Mouse (Mus musculus) embryonic facial prominence, embryonic 15.5 days (tissue): ENCODE measurements at regions not wholly inside any gene's neighbourhood (a gene's known extent, or its start where the extent isn't known, plus 50 kb on each side); places are given as distances from the start of the nearest gene placed in this dataset. TPM values are rescaled to one million over a fixed set of nuclear protein-coding genes. Genes with fewer than 3 reads are reported as not detected.
A peak's percentile ranks its signal among the peaks of the same experiment; 100 is the strongest.

ENCODE experiments used
- ATAC-seq: fragments of 200-750 bp; cut with Nextera tagmentation; 2 replicates; pipeline ENCODE4 v1.8.0; 2017; ENCODE audit warnings: low read depth, moderate TSS enrichment; ENCODE audit not compliant: insufficient number of reproducible peaks, low FRiP score, low TSS enrichment
- H3K27ac ChIP-seq: fragments of 300-500 bp; sonication (generic); replicated peaks from 2 replicates; pipeline ENCODE4 v1.5.1; 2015; ENCODE audit warnings: mild to moderate bottlenecking, inconsistent platforms
- H3K27me3 ChIP-seq: fragments of 300-500 bp; sonication (generic); 2 replicates; pipeline ENCODE4 v1.6.1; 2015; ENCODE audit warnings: inconsistent platforms
- H3K36me3 ChIP-seq: fragments of 300-500 bp; sonication (generic); 2 replicates; pipeline ENCODE4 v1.6.1; 2015; ENCODE audit warnings: mild to moderate bottlenecking, inconsistent platforms
- H3K4me1 ChIP-seq: fragments of 300-500 bp; sonication (generic); 2 replicates; pipeline ENCODE4 v1.6.1; 2015; ENCODE audit warnings: inconsistent platforms
- H3K4me2 ChIP-seq: fragments of 300-500 bp; sonication (generic); replicated peaks from 2 replicates; pipeline ENCODE4 v1.6.1; 2015; ENCODE audit warnings: mild to moderate bottlenecking, inconsistent platforms
- H3K4me3 ChIP-seq: fragments of 300-500 bp; sonication (generic); replicated peaks from 2 replicates; pipeline ENCODE4 v1.5.1; 2015; ENCODE audit warnings: mild to moderate bottlenecking, inconsistent platforms
- H3K9ac ChIP-seq: fragments of 300-500 bp; sonication (generic); 2 replicates; pipeline ENCODE4 v1.6.1; 2015; ENCODE audit warnings: inconsistent platforms
- H3K9me3 ChIP-seq: fragments of 300-500 bp; sonication (generic); replicated peaks from 2 replicates; pipeline ENCODE4 v1.6.1; 2016; ENCODE audit warnings: inconsistent platforms
- WGBS: fragments of 180-500 bp; shearing (Covaris S2); methylation state at CpG from one replicate; pipeline ENCODE4 v1.1.7; 2015; 5-methylcytosine and 5-hydroxymethylcytosine counted together
- microRNA-seq: library from miRNA; unstranded; fragments of <30 nt; microRNA quantifications from one replicate; pipeline ENCODE4, GENCODE M21; 2016; ENCODE audit warnings: borderline number of aligned reads

- WGBS, result 35% methylated on average over 3 of the region's 3 CpGs
- ATAC-seq, result peak; percentile 43; the same call in 1 of the 2 replicates
- no peak overlapping the region for H3K9ac ChIP-seq
Measured at GRCm38 (mm10) chr8:128272866-128273344, 85.5 kb upstream of the Nrp1 start.

DNA sequence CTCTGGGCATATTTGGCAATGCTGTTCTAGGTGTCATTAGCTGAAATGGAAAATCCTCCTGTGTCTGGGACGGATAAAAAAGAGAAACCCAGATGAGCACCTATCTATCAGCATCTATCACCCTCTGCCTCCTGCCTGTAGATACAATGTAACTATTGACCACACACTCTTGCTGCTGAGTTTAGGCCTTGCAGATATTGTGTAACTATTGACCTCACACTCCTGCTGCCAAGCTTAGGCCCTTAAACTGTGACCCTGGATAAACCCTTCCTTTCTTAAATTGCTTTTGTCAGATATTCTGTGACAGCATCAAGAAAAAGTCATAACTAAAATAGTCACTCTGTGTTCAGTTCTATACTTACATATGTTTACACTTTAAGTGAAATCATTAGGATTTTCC is 81.9 kb upstream of the Nrp1 start:
- Histone ChIP-seq H3K27me3 (no peaks in the 10 kb centered on the region), H3K9me3 (no peaks in the 10 kb centered on the region), H3K27ac (no peak overlapping the region), H3K36me3 (no peaks in the 10 kb centered on the region), H3K4me1 (0 out of 2 replicates have a peak, but pooled peaks cover 8% of the 10 kb centered on the region), H3K4me2 (no peak overlapping the region), H3K4me3 (no peak overlapping the region), H3K9ac (no peak overlapping the region)
- WGBS, result 86% methylated on average over 1 of the region's 1 CpGs
- ATAC-seq, result no peak

More at GRCm38 (mm10) chr8:128272866-128273344, 85.5 kb upstream of the Nrp1 start:
- no peak overlapping the region for H3K4me2 ChIP-seq
- no peaks in the 10 kb centered on the region for H3K27me3 ChIP-seq
- 0 out of 2 replicates have a peak, but pooled peaks cover 8% of the 10 kb centered on the region for H3K4me1 ChIP-seq
- no peaks in the 10 kb centered on the region for H3K9me3 ChIP-seq
- H3K36me3 ChIP-seq, result no peaks in the 10 kb centered on the region
- no peak overlapping the region for H3K4me3 ChIP-seq
- peak overlapping the region; percentile 48; the same call in 1 of the 2 replicates for H3K27ac ChIP-seq

- no peak overlapping the region for H3K4me2 ChIP-seq
- H3K27ac ChIP-seq, result no peak overlapping the region
- no peaks in the 10 kb centered on the region for H3K36me3 ChIP-seq
- H3K27me3 ChIP-seq, result no peaks in the 10 kb centered on the region
- no peak for ATAC-seq
- H3K9me3 ChIP-seq, result no peaks in the 10 kb centered on the region
- H3K4me3 ChIP-seq, result no peak overlapping the region
- no peaks in the 10 kb centered on the region for H3K4me1 ChIP-seq
- 56% methylated on average over 3 of the region's 3 CpGs for WGBS
- H3K9ac ChIP-seq, result no peak overlapping the region
Measured at GRCm38 (mm10) chr8:128282802-128283201, 75.6 kb upstream of the Nrp1 start.

- ATAC-seq, result no peak
- H3K4me1 ChIP-seq, result no peaks in the 10 kb centered on the region
- H3K4me3 ChIP-seq, result no peak overlapping the region
- H3K27me3 ChIP-seq, result no peaks in the 10 kb centered on the region
- H3K27ac ChIP-seq, result no peak overlapping the region
- H3K9ac ChIP-seq, result no peak overlapping the region
- 81% methylated on average over 2 of the region's 2 CpGs for WGBS
- H3K36me3 ChIP-seq, result no peaks in the 10 kb centered on the region
- no peak overlapping the region for H3K4me2 ChIP-seq
- no peaks in the 10 kb centered on the region for H3K9me3 ChIP-seq
Measured at GRCm38 (mm10) chr8:128283365-128283764, 75.0 kb upstream of the Nrp1 start.

- H3K9ac ChIP-seq, result no peak overlapping the region
- H3K36me3 ChIP-seq, result no peaks in the 10 kb centered on the region
- H3K27ac ChIP-seq, result no peak overlapping the region
- no peak for ATAC-seq
- 71% methylated on average over 3 of the region's 3 CpGs for WGBS
- no peak overlapping the region for H3K4me2 ChIP-seq
- no peaks in the 10 kb centered on the region for H3K9me3 ChIP-seq
- H3K27me3 ChIP-seq, result no peaks in the 10 kb centered on the region
- H3K4me1 ChIP-seq, result no peaks in the 10 kb centered on the region
- no peak overlapping the region for H3K4me3 ChIP-seq
Measured at GRCm38 (mm10) chr8:128284816-128285215, 73.6 kb upstream of the Nrp1 start.

GRCm38 (mm10) chr8:128290076-128290475 is 68.3 kb upstream of the Nrp1 start:
- H3K4me1 ChIP-seq, result no peaks in the 10 kb centered on the region
- no peaks in the 10 kb centered on the region for H3K9me3 ChIP-seq
- no peak for ATAC-seq
- no peak overlapping the region for H3K4me2 ChIP-seq
- no peaks in the 10 kb centered on the region for H3K27me3 ChIP-seq
- WGBS, result 72% methylated on average over 4 of the region's 4 CpGs
- H3K4me3 ChIP-seq, result no peak overlapping the region
- no peak overlapping the region for H3K9ac ChIP-seq
- H3K36me3 ChIP-seq, result no peaks in the 10 kb centered on the region
- no peak overlapping the region for H3K27ac ChIP-seq

GRCm38 (mm10) chr8:128292394-128292793 is 66.0 kb upstream of the Nrp1 start:
- H3K4me2 ChIP-seq, result no peak overlapping the region
- H3K27ac ChIP-seq, result no peak overlapping the region
- H3K9ac ChIP-seq, result no peak overlapping the region
- H3K4me3 ChIP-seq, result no peak overlapping the region
- H3K9me3 ChIP-seq, result no peaks in the 10 kb centered on the region
- H3K4me1 ChIP-seq, result no peaks in the 10 kb centered on the region
- no peaks in the 10 kb centered on the region for H3K36me3 ChIP-seq
- no peak for ATAC-seq
- WGBS, result 87% methylated on average over 6 of the region's 6 CpGs
- no peaks in the 10 kb centered on the region for H3K27me3 ChIP-seq

DNA sequence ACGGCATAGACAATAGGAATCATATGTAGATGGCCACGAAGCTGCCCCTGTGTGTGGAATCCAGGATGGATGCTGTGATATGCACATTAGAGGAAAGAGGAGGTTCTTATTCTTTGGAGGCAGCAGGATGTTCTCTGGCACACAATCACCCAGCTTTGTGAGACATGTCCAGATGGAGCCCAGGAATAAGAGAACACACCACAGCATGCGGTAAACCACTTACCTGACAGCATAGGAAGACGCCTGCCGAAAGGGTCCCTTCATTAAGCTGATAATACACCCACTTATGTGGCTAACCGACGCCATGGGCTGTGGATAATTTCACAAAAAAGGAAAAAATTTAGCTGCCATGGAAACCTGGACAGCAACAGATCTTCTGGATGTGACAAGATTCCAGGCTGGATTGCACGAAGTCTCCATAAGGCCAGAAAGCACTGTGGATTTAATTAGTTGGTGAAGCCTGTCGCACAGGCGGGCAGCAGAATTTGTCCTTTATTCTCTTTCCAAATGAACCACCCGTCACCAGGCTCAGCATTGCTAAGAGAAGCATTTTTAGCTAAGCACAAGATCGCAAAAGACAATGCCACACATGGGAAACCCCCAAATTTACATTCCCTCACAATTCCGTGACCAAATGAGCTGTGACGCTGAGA is 61.5 kb upstream of the Nrp1 start:
- no peak overlapping the region for H3K4me3 ChIP-seq
- H3K9ac ChIP-seq, result no peak overlapping the region
- no peak overlapping the region for H3K27ac ChIP-seq
- H3K4me2 ChIP-seq, result no peak overlapping the region
- H3K27me3 ChIP-seq, result no peaks in the 10 kb centered on the region
- ATAC-seq, result no peak
- no peaks in the 10 kb centered on the region for H3K9me3 ChIP-seq
- H3K4me1 ChIP-seq, result no peaks in the 10 kb centered on the region; the same call in 1 of the 2 replicates
- H3K36me3 ChIP-seq, result no peaks in the 10 kb centered on the region
- 52% methylated on average over 14 of the region's 14 CpGs for WGBS

DNA sequence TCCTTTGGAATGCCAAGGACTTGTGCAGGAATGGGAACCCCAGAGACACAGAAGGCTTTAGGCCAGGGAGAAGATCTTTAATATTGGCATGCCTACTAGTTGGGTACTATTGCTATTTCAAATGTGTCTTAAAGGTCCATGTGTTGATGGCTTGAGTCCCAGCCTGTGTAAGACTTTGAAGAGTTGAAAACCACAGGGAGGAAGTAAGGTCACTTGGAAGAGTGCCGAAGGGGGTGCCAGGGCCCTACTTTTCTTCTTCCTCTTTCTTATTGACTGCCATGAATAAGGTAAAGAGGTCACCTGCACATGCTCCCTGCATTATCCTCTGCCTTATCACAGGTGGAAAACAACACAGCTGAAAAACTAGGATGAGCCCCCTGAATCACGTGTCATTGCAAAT is 56.1 kb upstream of the Nrp1 start:
- no peaks in the 10 kb centered on the region for H3K9me3 ChIP-seq
- whole genome bisulfite sequencing, result 83% methylated on average over 2 of the region's 2 CpGs
- no peaks in the 10 kb centered on the region for H3K27me3 ChIP-seq
- H3K9ac ChIP-seq, result no peak overlapping the region
- no peak overlapping the region for H3K4me2 ChIP-seq
- H3K4me3 ChIP-seq, result no peak overlapping the region
- no peaks in the 10 kb centered on the region; the same call in 1 of the 2 replicates for H3K4me1 ChIP-seq
- no peaks in the 10 kb centered on the region for H3K36me3 ChIP-seq
- ATAC-seq, result no peak
- no peak overlapping the region for H3K27ac ChIP-seq

Small RNA genes lying in the stretch of these regions (microRNA-seq; reads per million reads assigned to microRNA genes)
- not detected for gene Mir21c
